In the genomic region with DNA sequence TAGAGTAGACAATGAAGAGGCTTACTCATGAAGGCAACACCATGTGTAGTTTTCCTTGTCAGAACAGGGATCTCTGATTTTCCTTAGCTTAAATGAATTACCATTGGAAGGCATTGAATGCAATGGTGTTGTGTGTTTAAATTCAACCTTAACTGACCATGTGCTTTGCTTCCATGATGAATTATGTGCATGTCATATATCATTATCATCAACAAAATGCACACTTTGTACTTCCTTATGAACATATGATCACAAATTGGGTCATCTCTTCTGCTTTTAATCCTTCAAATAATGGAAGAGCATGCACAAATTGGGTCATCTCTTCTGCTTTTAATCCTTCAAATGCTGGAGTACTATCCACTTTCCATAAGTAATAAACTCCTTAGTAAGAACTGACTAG, we compare ENCODE assay signal across 17 mouse cellular contexts.
"Had no signal": no experiment of that assay in that cellular context is flagged by ENCODE, and none has a peak within 500 bp of the region (broad histone marks: within the 10 kb centered on the region; RNA-seq: fewer than 3 reads in every experiment).

No protein-coding gene starts in this region.

- DNase-seq: lung, adult 18-20 months; lung, embryonic 14.5 days; lung, postnatal 10 days; right cerebral cortex, postnatal 14 days; thymus, adult 2 months; thymus, postnatal 25 days; thymus, postnatal 4 days had no signal

- H3K27ac ChIP-seq: liver, embryonic 12.5 days; liver, embryonic 14.5 days; macrophage; midbrain, embryonic 13.5 days; midbrain, embryonic 15.5 days; neural tube, embryonic 12.5 days; stomach, embryonic 15.5 days; stomach, postnatal 0 days had no signal

- H3K9ac ChIP-seq: liver, embryonic 12.5 days; liver, embryonic 14.5 days; lung, embryonic 14.5 days; midbrain, embryonic 13.5 days; midbrain, embryonic 15.5 days; neural tube, embryonic 12.5 days; stomach, embryonic 15.5 days had no signal

- H3K4me3 ChIP-seq: liver, embryonic 12.5 days; megakaryocyte, embryonic 14.5 days; midbrain, embryonic 13.5 days; midbrain, embryonic 15.5 days; neural tube, embryonic 12.5 days; stomach, embryonic 15.5 days had no signal

- H3K9me3 ChIP-seq: liver, embryonic 12.5 days; megakaryocyte, embryonic 14.5 days; midbrain, embryonic 13.5 days; midbrain, embryonic 15.5 days; neural tube, embryonic 12.5 days; stomach, embryonic 15.5 days had no signal

- H3K4me1 ChIP-seq: liver, embryonic 12.5 days; megakaryocyte, embryonic 14.5 days; midbrain, embryonic 13.5 days; midbrain, embryonic 15.5 days; neural tube, embryonic 12.5 days; stomach, embryonic 15.5 days had no signal

- ATAC-seq: liver, embryonic 12.5 days; midbrain, embryonic 13.5 days; midbrain, embryonic 15.5 days had no signal

- H3K27me3 ChIP-seq: liver, embryonic 12.5 days; megakaryocyte, embryonic 14.5 days; midbrain, embryonic 13.5 days; midbrain, embryonic 15.5 days; neural tube, embryonic 12.5 days; stomach, embryonic 15.5 days had no signal

- H3K36me3 ChIP-seq: liver, embryonic 12.5 days; midbrain, embryonic 13.5 days; midbrain, embryonic 15.5 days; neural tube, embryonic 12.5 days; stomach, embryonic 15.5 days had no signal

- H3K4me2 ChIP-seq: liver, embryonic 12.5 days; lung, embryonic 14.5 days; midbrain, embryonic 11.5 days; midbrain, embryonic 13.5 days; midbrain, embryonic 15.5 days; neural tube, embryonic 12.5 days; stomach, embryonic 15.5 days had no signal
